Mouse (Mus musculus): ENCODE data around the gene Pgbd5.

Pgbd5 gene

DNA sequence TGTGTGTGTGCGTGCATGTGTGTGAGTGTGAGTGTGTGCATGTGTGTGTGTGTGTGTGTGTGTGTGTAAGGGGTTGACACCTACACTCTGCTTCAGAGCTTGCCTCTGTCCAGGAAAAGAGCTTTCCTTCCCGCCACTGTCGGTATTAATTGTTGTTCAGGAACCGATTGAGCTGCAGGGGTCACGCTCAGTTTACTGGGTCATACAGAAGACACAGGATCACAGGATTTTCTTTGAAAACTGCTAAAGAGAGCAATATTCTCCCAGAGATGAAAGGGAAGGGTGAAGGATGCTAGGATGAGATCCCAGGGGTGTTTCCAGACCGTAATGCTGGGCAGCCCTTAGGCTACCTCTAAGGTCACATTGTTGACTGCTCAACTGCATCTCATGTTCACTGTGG lies at the start of gene Pgbd5:
TSS of gene Pgbd5 (minus strand) at position 101 of the 400 bp plus-strand sequence.
- no peak for DNase-seq

DNA sequence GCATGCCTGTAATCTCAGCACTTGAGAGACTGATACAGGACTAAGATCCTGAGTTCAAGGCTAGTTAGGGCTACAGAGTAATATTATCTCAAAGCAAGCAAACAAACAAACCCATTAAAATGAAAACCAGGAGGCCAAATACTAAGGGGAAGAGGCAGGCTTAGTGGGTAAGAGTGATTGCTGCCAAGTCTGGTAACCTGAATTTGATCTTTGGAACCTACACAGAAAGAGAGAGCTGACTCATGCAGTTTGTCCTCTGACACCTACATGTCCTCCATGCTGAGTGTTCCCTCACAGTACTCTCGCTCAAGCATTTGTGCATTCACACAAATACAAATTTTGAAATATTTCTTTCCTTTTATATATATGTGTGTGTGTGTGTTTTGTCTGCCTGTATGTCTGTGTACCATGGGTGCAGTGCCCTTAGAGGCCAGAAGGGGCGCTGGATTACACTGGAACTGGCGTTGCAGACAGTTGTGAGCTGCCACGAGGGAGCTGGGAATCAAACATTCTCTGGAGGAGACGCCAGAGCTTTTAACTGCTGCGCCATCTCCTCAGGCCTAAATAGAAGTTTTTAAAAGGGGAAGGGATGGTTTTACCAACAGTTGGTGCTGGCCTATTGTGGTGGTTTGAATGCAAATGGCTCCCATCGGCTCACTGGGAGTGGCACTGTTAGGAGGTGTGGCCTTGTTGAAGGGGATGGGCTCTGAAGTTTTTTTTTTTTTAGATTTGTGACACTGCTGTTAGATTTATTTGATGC lies 44.1 kb upstream of the Pgbd5 start:
- DNase-seq, result no peak

DNA sequence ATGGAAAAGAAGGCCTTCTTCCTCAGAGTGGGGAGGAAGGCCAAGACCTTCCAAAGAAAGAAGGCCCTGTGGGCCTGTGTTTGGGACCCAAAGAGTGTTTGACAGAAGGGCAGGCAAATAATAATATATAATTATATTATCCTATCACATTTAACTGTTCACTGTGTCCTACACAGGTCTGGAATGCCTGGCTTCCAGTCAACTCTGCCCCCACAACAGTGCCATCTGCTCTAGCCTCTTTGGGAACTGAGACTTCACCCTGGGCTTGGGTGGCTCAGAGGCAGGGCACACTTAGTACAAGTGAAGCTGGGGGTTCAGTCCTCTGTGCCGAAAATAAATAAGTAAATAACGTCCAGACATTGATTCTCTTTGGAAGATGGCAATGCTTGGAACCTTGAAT lies 43.3 kb upstream of the Pgbd5 start:
- DNase-seq, result no peak

DNA sequence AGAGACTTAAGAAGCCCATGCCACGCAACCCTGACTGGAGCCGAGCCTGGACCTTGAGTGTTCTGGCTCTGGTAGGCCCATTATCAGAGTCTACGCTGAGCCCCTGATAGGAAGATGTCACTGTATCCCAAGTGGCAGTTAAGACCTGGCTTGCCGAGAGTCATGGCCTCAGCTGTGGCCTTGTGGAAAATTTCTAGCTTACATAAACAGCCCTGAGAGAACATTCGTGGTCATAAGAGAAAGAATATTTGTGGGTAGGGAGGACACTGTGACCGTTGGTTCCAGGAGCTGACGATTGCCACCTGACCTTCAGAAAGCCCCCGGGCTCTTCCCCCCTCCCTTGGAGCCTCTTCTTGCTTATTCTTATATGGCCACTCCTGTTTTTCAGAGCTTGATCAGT lies 40.9 kb upstream of the Pgbd5 start:
- no peak for DNase-seq

DNA sequence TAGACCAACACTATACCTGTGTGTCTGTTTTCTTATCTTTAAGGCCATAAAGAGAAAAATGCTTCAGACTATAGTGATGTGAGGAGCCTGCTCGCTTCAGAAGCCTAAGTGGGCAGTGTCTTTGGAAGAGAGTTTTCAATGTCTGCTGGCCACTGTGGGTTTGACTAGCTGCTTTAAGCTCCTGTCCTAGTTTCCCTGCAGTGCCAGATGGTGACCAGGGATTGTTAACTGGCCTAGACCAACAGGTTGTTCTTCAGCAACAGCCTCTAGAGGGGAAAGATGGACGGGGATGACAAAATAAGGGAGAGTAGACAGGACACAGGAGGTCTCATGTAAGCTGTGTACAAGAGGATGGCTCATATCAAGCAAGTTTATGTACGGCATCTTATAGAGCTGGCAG lies 39.8 kb upstream of the Pgbd5 start:
- no peak for DNase-seq

DNA sequence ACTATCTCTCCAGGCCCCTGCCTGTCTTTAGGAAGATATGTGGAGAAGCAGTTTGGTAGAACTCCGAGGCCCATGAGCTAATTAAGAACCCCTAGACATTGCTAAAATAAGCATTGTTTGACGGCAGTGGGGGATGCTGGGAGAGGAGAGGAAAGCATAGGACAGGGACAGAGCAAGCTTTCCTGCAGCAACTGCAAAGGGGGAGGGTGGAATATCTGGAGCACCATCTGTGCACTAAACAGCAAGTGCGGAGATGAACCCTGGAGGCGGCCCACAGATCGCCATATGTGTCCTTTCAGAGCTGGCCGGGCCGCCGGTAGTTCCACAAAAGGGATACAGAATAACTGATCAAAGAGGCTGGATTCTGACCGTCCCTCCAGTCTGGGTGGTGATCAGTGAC lies 37.2 kb upstream of the Pgbd5 start:
- no peak for DNase-seq

DNA sequence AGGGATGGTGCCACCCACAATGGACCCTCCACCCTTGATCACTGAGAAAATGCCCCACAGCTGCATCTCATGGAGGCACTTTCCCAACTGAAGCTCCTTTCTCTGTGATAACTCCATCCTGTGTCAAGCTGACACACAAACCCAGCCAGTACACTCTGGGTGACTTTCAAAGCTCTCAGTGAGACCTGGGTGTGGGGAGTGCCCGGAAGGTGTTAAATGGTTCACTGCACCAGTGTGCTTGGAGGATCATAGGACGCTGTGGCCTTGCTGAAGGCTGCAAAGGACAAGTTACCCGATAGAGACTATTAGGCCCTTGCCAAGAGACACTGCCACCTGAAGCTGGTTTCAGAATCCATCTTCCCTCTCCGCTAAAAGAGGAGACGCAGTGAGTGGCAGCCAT lies 36.2 kb upstream of the Pgbd5 start:
- no peak for DNase-seq

DNA sequence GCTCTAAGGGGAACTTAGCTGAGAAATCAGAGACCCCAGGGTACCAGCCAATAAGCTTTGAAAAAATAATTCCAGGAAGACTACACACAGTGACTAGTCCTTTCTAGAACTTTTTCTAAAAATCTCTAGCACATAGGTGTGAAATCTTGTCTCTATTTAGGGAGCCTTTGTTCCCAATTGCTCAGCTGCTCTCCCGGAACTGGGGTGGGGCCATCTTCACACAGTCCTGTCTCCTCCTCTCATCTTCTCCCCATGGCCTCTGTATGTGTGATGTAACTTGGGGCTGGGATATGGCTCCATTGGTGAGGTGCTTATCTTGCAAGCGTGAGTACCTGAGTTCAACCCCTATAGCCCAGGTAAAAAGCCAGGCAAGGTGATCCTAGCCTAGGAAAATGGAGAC lies 25.2 kb upstream of the Pgbd5 start:
- DNase-seq, result no peak

DNA sequence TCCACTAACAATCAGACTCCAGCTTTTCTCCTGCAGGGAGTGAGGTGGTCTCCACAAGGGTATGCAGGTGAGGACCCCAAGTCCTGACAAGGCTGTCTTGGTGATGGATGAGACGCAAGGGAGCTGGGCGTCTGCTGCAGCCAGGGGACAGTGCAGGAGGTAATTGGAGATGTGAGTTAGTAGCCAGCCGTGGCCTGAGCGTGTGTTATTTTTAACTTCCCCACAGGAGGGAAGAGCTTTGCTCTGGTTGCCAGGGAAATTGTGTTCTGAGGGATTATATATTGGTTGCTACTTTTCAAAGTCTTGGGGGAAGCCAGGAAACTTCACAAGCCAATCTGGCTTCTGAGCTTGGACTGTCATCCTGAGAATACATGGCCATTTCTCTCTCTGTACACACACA lies 23.7 kb upstream of the Pgbd5 start:
- DNase-seq, result no peak

DNA sequence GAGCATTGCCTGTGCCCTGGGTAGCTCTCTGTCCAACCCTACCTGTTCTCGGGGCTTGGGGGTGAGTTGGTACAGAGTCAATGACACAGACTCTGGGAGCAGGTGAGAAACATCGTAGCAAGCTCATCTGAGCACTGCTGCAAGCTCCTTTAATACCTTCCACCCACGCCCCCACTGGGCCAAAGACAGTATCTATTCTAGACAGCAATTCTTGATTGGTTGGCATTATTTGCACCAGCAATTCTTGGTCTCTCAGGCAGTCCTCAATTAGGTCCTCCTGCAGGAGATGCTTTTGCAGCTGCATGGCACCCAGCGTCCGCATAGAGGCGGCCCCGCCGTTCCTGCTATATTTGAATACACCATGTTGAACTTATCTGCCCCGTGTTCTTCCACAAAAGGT lies 22.7 kb upstream of the Pgbd5 start:
- DNase-seq, result no peak

DNA sequence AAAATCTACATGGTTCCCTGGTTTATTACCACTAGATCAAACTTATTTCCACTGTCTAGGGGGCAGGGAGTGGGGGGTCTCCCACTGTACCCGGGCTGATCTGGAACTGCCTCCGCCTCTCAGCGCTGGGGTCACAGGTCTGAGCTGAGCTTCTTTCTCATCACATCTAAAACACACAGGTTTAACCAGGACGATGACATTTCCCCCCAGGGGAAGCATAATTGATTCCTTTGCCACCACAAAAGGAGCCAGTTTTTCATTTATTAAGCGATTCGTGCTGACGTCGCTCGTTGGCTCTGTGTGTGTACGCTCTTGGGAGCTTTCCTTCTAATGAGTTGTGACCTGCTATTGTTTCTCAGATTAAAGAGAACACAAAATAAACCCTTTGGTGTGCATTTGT lies 21.6 kb upstream of the Pgbd5 start:
- DNase-seq, result no peak

DNA sequence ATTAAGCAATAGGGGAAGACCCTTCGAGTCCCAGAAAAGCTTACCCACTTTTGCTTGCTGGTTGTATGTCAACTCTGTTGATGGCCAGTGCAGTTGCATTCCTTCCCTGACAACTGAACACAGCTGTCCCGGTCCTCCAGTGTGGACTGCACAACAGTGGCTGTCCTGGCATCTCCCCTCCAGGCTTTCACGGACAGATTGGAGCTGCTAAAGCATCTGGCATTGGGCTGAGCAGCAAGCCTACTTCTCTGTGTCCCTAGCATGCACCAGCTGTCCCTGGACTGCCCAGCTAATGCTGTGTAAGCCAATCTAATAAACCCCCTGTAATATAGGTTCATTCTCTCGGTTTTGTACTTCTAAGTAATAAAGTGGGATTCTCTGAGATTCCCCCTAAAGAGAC lies 21.2 kb upstream of the Pgbd5 start:
- DNase-seq, result no peak

DNA sequence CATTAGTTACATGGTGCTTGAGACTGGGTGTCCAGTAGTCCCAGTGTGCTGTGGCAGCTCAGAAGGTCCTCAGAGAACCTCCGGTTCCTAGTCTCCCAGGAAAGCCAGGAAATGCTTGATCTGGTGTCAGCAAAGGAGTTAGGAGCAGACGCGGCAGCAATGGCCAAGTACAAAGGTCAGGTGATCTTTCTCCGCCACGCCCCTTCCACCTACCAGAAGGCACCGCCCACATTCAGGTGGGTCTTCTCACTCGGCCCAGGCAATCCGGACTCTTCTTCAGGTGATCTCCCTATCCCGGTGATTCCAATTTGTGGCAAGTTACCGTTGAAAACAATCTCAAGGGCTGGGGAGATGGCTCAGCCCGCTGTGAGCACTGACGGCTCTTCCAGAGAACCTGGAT lies 20.2 kb upstream of the Pgbd5 start:
- no peak for DNase-seq

DNA sequence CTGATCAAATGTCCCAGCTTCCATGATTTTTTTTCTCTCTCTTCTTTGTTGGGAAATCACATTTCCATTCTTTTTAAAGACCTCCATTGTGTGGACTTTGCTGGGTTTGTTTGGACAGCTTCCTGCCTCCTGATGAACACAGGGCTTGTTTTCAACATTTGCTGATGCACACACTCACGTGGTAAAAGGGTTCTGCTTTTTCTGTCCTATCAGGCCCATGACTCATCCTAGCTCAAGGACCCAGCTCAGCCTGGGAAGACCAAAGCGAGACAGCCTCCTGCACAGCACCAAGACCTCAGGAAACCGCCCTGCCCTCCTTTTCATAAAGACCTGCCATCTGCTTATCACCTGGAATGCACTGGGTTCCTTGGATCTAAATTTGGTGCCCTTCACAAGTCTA lies 15.9 kb upstream of the Pgbd5 start:
- DNase-seq, result no peak

DNA sequence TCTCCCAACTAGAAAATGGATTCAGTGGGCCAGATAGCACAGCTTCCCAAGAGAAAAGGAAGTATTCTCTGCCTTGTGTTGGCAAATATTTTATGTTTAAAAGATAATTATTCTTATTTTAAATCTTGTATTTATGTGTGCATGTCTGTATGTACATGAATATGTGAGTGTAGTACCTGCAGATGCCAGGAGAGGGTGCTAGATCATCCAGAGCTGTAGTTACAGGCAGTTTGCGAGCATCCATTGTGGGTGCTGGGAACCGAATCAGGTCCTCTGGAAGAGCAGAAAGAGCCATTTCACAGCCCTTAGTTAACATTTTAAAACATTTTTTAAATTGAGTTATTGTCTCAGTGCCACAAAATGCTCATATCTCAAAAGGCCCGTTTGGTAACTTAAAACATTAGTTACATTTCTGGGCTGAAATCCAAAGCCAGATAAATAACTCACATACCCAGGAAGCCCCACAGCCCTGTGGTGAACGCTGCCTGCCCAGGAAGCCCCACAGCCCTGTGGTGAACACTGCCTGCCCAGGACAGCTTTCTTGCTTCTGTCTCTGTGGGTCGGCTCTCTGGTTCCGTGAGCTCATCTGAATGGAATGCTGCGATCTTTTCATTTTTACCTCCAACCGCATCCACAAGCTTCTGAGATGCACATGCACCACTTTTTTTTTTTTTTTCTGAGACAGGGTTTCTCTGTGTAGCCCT lies 10.9 kb upstream of the Pgbd5 start:
- DNase-seq, result no peak

DNA sequence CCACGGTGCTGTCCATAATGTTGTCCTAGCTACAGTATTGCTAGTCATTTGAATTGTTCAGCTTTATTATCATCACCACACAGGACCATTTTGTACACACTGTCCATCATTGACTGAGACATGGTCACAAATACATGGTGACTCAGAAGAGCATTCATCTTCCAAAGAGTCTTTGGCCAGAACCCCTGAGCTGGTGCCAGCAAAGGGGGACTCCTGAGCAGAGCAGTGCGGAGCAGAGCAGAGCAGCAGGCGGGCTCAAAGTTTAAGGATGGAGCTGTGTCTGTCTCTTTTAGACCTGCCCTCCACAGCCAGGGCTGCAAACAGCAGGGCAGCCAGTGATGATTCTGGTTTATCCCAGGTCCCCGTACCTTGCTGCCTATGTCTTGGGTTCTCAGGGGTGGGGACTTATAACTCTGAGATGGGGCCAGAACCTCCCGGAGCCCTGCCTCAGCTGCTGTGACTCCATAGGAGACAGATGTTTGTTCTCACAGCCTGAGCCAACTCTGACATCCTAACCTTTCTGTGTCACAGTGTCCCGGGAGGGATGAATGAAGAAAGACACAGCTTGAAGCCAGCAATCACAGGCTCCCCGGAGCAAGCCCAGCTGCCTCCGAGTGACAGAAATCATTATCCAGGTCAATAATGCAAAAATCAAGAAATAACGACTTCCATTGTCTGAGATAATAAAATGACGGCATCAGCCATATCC lies 9.7 kb upstream of the Pgbd5 start:
- DNase-seq, result peak; percentile 59

DNA sequence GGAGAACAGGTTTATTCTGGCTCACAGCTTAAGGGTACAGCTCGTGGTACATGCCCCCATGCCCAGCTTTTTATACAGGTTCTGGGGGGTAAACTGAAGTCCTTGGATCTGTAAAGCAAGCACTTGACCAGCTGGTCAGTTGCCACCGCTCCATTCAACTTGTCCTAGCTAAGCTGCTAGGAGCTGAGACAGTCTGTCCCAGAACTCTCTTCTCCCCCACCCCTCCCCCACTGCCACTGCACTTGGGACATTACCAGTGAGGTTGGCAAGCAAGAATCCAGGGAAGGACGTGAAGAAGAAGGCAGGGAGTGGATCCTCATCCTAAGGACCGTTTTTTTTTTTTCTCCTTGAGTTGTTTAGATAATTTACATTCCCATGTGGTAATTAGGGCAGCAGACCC lies 2.7 kb downstream of the Pgbd5 start:
- no peak for DNase-seq

DNA sequence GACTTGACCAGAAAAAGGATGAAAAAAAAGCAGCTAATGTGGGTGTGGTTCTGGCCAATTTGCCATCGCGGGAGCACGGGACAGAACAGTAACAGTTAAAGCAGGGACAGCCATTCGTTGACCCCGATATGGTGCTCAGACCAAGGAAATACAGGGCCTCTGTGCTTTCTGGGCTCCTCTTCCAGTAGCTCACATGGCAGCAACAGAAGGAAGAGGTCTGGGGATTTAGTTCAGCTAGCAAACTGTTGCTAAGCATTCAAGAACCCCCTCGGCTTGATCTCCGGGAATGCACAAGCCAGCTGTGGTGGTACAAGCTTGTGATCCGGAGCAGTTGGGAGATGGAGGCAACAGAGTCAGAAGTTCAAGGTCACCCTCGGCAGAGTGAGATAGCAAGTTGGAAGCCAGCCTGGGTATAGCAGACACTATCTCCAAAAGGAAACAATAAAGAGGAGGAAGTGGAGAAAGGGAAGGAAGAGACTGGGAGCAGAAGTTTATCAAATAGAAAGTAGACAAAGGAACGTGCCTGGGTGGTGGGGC lies 3.7 kb downstream of the Pgbd5 start:
- DNase-seq, result no peak

DNA sequence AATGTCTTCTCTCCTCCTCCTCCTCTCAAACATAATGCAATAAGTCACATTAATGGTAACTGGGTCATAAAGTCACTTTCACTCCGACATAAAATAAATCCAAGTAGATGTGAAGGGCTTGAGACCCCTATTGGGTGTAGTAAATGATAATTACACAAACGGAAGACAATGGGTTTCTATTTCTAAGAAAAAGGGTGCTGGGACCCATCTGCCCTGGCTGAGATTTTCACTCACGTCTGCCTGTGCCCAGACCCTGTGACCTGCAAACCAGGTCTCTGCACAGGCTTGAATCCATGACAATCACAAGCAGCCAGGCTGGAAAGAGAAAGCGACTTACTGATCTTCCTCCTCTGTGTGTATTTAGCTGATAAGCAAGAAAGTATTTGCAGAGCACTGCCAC lies 4.3 kb downstream of the Pgbd5 start:
- DNase-seq, result no peak

DNA sequence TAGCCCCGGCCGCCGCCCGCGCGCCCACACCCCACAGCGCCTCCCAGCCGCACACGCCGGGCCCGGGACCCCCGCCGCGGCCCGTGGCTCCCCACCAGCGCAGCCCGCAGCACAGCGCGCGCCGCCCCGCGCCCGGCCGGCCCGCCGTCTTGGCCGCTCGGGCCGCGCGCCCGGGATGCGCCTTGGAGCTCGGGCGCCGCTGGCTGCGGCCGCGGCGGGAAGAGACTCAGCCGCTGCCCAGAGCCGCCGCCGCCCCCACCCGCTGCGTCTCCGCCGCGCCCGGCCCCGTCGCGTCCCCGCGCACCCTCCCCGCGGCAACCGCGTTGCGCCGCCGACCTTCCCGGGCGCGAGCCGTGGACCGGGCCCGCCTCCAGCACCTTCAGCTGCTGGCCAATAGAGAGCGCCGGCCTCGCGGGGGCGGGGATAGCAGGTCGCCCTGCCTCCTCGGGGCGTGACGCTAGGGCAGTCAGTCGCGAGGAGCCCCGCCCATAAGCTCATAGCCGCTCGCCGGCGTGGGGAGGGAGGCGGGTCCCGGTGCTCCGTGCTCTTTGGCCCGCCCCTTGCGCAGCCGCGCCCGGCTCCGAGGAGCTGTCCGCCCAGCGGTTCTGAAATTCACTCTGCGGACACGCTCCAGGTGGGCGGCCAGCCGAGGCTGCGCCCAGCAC lies 5.2 kb downstream of the Pgbd5 start:
- peak; percentile 99 for DNase-seq

DNA sequence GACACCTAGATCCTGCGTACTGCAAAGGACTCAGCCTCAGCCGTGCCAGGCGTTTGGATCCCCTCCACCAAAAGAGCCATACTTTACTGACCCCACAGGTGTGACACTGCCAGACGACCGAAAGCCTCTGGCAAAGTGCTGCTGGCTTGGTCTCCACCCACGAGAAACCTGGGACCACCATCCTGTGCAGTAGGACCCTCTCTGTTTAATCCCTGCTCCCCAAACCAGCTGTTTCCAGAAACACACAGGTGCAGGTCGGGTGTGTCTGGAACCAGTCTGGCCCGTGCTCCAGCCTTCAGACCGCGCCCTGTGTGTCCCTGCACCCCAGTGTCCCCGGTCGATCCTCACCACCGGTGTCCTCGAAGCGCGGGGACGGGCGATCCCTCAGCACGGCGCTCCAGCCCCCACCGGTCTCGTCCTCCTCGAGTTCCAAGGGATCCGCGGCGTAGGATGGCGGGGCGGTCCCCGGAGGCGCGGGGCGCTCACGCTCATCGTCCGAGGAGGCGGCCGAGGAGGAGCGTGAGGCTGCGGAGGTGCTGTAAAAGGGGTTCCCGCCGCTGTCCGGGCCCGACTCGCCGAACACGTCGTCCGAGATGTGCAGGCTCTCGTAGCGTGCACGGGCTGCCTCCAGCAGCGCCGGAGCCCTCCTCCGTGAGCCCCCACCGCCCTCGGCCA lies 5.9 kb downstream of the Pgbd5 start:
- peak; percentile 13 for DNase-seq

DNA sequence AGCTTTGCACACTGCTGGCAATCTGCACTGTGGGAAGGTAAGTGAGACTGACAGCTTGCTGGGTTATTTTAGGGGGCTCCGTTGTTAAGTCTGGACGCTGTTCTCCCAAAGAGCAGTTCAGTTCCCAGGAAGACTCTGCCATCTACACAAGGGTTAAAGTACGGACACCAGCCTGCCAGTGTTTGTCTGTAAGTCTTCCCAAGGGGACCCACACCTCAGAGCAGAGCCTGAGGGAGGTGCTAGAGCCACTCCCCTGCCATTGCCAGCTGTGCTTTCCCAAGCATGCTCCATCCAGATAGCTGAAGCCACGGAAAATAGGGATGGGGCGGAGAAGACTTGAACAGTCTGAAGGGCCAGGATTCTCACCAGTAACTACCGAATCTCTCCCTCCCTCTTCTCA lies 8.6 kb downstream of the Pgbd5 start:
- DNase-seq, result no peak

DNA sequence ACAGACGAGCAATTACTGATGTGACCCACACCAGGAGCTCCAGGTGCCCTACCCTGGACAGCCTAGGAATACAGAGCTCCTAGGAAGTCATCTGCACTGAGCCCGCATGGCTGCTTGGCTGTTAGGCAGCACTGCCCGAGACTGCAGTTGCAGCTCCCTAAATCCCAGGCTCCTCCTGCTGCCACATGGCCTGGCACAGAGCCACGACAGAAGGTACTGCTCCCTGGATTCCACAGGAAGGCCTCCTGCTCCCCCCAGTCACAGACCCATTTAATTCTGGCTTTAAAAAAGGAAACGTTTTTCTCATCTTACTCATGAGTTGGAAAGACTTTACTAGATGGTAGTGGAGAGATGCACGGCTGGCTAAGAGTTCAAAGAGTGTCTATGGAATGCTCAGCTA lies 10.0 kb downstream of the Pgbd5 start:
- DNase-seq, result no peak

All from kidney, postnatal 14 days (tissue).